Mouse (Mus musculus): ENCODE results near the gene Ranbp3l. TPM values are rescaled to one million over a fixed set of nuclear protein-coding genes. Genes with fewer than 3 reads are reported as not detected.

The Ranbp3l gene
- polyA plus RNA-seq, 1 experiment from 2014 or later: 0.28 TPM

DNA sequence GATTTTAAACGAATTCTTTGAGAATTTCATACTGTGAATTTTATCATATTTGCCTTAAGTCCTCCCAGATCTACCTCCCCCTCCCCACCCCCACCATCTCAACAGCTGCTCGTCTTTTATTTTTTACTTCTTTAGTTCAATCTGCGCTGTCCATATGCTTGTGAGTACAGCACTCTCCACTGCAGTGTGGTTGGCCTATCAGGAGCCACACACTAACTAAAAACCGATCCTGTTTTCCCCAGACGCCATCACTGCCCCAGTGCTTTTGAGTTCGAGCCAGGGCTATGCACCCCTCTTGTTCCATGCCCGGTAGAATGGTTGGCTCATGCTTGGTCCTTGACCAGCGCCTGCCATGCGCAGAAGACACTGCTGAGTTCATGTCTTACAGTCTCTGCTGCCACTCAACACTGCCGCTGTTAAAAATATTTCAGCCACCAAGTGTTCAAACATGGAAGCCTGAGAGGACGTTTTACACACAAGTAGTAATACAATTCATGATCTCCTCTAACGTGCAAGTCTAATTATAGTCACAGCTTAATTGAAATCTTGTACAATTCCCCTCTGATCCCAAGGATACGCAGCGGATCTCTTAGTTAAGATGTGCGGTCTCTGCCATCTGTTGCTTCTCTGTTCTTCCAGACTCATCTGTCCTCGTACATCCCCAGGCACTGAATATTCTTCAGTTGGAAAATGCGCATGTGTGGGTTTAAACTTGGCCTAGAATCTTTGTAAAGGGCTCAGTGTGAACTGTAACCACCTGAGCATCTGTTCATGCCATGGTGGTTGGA is 120.3 kb downstream of the Ranbp3l start:
- WGBS: 90% methylated on average over 17 of the region's 17 CpGs
- DNase-seq (ENCODE audit: low spot score): no peak
- H3K9me3 ChIP-seq: no peaks in the 10 kb centered on the region
- peak overlapping the region; percentile 47; the same call in 1 of the 2 replicates for H3K27ac ChIP-seq
- H3K4me1 ChIP-seq: peaks cover 28% of the 10 kb centered on the region
- no peak overlapping the region for H3K4me3 ChIP-seq
- no peaks in the 10 kb centered on the region for H3K27me3 ChIP-seq (ENCODE audit: insufficient read depth, poor library complexity, severe bottlenecking)
- H3K36me3 ChIP-seq: peaks cover 59% of the 10 kb centered on the region

DNA sequence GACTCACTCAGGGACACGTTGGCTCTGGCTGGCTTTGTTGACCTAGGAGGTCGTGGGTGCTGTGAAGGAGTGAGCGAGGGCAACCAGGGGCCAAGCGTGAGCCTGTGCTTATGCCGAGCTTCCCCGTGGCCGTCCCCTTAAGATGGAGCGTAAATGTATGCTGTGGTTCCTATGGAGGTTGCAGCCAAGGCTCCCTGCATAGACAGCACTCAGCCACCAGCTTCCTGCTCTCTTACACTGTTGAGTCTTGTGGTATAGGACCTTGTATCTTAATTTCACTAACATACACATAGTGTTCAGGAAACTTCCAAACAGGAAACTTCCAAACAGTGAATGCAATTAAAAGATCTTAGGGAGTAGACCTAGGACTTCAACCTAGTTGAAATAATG is 120.9 kb downstream of the Ranbp3l start:
- 88% methylated on average over 8 of the region's 8 CpGs for WGBS
- peaks cover 65% of the 10 kb centered on the region for H3K36me3 ChIP-seq
- no peaks in the 10 kb centered on the region for H3K27me3 ChIP-seq (ENCODE audit: insufficient read depth, poor library complexity, severe bottlenecking)
- no peak for DNase-seq (ENCODE audit: low spot score)
- H3K27ac ChIP-seq: 0 out of 2 replicates have a peak overlapping the region, but pooled peaks have one; percentile 47
- peaks cover 31% of the 10 kb centered on the region for H3K4me1 ChIP-seq
- H3K4me3 ChIP-seq: no peak overlapping the region
- H3K9me3 ChIP-seq: no peaks in the 10 kb centered on the region

DNA sequence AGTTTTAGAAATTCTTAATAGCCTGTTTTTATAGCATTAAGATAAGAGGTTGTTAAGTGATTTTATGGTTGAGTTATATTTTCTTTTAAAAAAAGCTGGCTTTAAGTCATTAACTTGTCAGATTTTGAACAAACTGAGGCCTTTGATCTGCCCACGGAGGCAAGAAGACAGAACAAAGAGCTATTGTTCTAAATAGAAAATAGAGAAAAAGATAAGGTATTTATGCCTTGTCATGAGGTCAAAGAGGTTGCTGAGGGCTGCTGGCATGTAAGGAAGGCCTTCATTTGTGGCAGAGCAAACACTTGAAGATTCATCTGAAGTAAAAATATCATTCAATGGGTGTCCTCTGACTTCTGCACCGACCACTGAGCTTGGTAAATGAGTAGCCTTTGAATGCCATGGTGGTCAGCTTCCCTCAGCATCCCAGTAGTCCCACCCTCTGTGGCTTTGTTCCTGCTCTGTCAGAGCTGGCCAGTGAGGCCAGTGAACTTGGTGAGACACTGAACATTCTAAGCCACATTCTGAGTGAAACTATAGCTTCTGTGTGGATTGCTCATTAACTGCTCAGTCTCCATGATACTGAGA is 121.5 kb downstream of the Ranbp3l start:
- Histone ChIP-seq H3K9me3 (no peaks in the 10 kb centered on the region), H3K27ac (no peak overlapping the region), H3K4me1 (peaks cover 36% of the 10 kb centered on the region), H3K4me3 (no peak overlapping the region), H3K27me3 (ENCODE audit: insufficient read depth, poor library complexity, severe bottlenecking) (no peaks in the 10 kb centered on the region), H3K36me3 (peaks cover 64% of the 10 kb centered on the region)
- 62% methylated on average over 2 of the region's 2 CpGs for WGBS
- DNase-seq (ENCODE audit: low spot score): no peak

DNA sequence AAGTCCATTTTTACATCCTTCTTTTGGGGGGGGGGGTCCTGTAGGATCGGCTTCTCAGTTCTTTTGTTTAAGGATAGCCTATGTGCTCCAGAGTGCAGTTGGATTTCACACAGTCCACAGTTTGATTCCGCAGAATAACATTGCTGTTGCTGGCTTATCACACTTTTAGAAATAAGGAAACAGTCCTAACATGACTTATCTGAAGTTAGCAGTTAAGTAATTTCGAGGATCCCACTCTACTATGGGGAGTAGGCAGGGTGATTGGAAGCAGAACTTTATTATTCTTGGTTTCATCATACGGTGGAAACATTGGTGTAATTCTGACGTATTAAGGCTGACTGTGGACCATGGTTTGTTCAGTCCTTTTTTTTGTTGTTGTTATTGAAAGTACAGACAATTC is 122.9 kb downstream of the Ranbp3l start:
- Histone ChIP-seq H3K9me3 (no peaks in the 10 kb centered on the region), H3K27ac (no peak overlapping the region), H3K4me3 (no peak overlapping the region), H3K36me3 (peaks cover 55% of the 10 kb centered on the region), H3K27me3 (ENCODE audit: insufficient read depth, poor library complexity, severe bottlenecking) (no peaks in the 10 kb centered on the region), H3K4me1 (peaks cover 42% of the 10 kb centered on the region)
- 83% methylated on average over 5 of the region's 5 CpGs for WGBS
- no peak for DNase-seq (ENCODE audit: low spot score)

DNA sequence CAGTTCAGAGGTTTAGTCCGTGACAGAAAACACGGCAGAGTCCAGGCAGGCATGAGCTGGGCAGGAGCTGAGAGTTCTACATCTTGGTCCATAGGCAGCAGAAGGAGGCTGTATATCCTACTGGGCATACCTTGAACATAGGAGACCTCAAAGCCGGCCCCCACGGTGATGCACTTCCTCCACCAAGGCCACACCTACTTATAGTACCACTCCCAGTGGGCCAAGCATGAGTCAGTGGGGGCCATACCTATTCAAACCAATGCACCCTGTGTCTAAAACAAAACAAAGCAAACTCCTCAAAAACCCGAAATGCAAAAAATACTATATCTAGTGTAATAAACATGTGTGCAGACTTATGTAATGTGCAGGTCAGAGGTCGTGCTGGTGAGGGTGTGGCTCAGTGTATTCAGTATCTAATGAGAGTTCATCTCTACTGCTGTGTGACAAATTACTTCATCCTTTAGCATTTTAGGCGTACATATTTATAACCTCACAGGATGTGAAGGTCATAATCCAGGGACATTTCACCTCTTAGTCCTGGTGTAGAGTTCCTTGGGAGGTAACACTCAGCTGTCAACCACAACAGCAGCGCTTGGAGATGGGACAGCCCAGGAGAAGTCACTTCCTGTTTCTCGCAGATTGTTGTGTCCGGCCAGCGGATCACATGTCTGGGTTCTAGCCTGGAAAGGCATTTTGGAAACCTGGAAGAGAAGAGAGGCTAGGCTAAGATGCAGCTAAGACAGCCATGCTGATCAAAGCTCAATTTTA is 126.0 kb downstream of the Ranbp3l start:
- H3K4me1 ChIP-seq: peaks cover 28% of the 10 kb centered on the region
- 66% methylated on average over 11 of the region's 11 CpGs for whole genome bisulfite sequencing
- peak overlapping the region; percentile 43; the same call in 1 of the 2 replicates for H3K27ac ChIP-seq
- DNase-seq (ENCODE audit: low spot score): no peak
- H3K27me3 ChIP-seq (ENCODE audit: insufficient read depth, poor library complexity, severe bottlenecking): no peaks in the 10 kb centered on the region
- peaks cover 60% of the 10 kb centered on the region for H3K36me3 ChIP-seq
- peak overlapping the region; percentile 31; the same call in 1 of the 2 replicates for H3K4me3 ChIP-seq
- no peaks in the 10 kb centered on the region for H3K9me3 ChIP-seq

DNA sequence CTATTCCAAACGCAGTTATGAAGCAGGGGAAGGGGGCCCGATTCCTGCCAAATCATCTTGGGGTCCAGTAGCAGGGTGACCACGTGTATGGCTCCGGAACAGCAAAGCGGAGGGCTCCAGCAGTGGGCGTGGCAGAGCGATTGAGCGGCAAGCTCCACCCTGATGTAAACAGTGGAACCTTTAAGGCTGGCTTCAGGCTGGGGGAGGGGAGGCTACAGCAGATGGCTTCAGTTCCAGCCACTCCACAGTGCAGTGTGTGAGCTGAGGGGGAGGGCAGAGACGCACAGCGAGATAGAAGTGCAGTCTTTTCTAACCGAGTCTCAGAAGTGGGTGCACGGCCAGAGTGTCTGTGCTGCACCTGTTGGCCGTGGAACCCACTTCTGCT is 126.6 kb downstream of the Ranbp3l start:
- Histone ChIP-seq H3K27ac (peak overlapping the region; percentile 43; the same call in 1 of the 2 replicates), H3K4me3 (peak overlapping the region; percentile 31; the same call in 1 of the 2 replicates), H3K9me3 (no peaks in the 10 kb centered on the region), H3K36me3 (peaks cover 64% of the 10 kb centered on the region), H3K27me3 (ENCODE audit: insufficient read depth, poor library complexity, severe bottlenecking) (no peaks in the 10 kb centered on the region), H3K4me1 (peaks cover 28% of the 10 kb centered on the region)
- peak; percentile 92 for DNase-seq (ENCODE audit: low spot score)
- 13% methylated on average over 13 of the region's 13 CpGs for WGBS

DNA sequence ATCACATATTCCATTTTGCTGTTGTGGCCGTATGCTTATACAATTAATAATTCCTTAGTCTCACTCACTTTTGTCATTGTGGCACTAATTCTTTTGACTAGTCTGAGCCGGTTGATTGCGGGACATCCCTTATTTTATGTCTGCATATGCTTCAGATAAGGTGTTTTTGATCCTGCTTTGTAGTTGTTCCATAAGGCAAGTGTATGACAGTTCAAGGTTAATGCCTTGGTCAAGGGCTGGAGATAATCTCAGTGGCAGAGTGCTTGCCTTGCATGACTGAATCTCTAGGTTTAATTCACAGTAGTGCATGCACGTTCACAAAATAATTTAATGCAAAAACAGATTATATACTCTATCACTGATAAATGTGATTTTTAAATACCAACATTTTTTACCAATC is 129.1 kb downstream of the Ranbp3l start:
- 80% methylated on average over 4 of the region's 4 CpGs for WGBS
- Histone ChIP-seq H3K27me3 (ENCODE audit: insufficient read depth, poor library complexity, severe bottlenecking) (no peaks in the 10 kb centered on the region), H3K27ac (no peak overlapping the region), H3K9me3 (no peaks in the 10 kb centered on the region), H3K4me3 (no peak overlapping the region), H3K36me3 (peaks cover 70% of the 10 kb centered on the region), H3K4me1 (peaks cover 28% of the 10 kb centered on the region)
- DNase-seq (ENCODE audit: low spot score): no peak

DNA sequence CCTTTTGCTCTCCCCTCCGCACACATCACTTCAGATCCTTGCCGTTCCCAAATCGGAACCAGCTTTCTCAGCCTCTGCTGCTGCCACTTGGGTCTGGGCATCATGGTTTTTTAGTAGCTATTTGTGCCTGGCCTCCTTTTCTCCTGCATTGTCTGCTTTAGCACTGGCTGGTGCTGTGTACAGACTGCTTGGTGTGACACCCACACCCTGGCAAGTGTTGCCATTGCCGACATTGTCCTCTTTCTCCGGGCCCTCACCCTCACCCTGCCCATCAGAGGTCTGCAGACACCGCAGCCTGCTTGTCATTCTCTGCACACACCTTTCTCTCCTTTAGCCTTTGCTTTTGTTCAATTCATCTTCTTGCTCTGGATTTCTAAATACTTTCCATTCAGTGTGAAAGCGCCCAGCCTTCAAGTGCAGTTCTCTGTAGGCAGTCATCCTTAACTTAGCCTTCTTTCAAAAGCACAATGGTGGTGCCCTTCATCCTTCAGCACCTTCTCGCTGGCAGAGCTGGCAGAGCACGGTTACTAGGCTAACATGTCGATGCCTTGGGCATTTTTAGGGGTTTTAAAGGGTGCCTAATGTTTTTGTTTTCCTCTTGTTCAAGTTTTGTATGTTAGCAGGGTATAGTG is 132.8 kb downstream of the Ranbp3l start:
- Histone ChIP-seq H3K4me1 (peaks cover 12% of the 10 kb centered on the region), H3K27ac (no peak overlapping the region), H3K4me3 (no peak overlapping the region), H3K27me3 (ENCODE audit: insufficient read depth, poor library complexity, severe bottlenecking) (no peaks in the 10 kb centered on the region), H3K9me3 (no peaks in the 10 kb centered on the region), H3K36me3 (peaks cover 85% of the 10 kb centered on the region)
- DNase-seq (ENCODE audit: low spot score): no peak
- WGBS: 94% methylated on average over 10 of the region's 10 CpGs

DNA sequence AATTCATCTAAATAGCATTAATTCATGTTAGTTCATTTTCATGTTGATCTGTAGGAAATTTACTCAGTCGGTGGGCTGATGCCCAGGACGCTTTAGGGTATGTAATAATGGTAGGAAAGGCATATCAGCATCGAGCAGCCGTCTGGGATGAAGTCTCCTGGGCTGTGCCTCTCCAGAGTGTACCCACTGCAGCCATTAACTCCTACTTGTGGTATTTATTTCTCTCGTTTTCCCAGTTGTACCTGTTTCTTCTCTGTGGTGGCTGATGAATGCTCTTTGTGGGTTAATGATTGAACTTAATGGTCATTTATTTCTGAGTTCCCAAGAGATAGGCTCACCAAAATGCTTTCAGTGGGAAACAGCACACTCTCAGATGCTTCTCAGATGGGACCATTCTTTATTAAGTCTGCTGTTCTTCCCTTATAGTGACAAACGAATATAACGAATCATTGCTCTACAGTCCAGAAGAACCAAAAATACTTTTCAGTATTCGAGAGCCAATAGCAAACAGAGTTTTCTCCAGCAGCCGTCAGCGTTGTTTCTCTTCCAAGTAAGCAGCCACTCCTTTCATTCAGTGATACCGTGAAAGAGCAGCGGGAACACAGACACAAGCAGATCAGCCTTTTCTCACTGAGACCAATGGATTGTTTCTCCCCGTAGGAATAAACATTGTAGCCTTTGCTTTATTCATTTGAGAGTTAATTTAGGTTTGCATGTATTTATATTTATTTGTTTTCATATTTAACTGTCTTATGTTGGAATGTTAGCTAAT is 138.7 kb downstream of the Ranbp3l start:
- Histone ChIP-seq H3K36me3 (peaks cover 79% of the 10 kb centered on the region), H3K27me3 (ENCODE audit: insufficient read depth, poor library complexity, severe bottlenecking) (no peaks in the 10 kb centered on the region), H3K27ac (no peak overlapping the region), H3K9me3 (no peaks in the 10 kb centered on the region), H3K4me3 (no peak overlapping the region), H3K4me1 (no peaks in the 10 kb centered on the region)
- WGBS: 87% methylated on average over 13 of the region's 13 CpGs
- no peak for DNase-seq (ENCODE audit: low spot score)

DNA sequence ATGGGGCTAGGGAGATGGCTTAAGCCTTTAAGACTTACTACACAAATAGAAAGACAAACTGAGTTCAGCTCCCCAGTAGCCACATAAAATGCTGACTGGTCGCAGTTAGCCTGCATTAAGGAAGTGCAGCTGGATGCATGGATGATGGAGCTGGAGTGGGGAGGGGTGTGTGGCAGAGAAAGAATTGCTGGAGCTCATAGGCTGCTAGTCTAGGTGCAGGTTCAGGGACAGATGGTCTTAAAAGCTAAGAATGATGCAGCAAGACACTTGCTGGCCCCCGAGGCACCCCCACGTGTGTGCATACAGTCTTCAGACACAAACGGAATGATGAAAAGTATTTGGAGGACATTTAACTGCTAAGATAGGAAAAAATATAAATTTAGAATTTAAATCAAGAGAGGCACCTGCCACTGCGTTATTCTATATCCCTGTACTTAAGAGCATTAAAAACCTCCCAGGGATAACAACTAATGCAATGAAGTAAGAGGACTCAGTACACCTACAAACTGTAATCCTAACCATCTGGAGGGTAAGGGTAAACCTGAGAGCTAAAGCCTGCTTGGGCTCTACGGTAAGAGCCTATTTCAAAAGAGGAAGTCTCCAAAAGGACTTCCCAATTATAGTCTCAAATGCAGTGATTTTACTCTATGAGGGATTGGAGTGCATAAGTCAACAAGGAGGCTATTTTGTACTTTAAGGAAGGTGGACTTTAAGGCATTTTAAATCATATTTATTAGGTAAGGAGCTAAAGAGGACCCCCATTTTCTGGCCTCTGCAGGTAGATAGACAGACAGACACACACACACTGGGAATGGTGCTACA is 143.0 kb downstream of the Ranbp3l start:
- Histone ChIP-seq H3K4me3 (no peak overlapping the region), H3K27ac (no peak overlapping the region), H3K4me1 (no peaks in the 10 kb centered on the region), H3K9me3 (no peaks in the 10 kb centered on the region), H3K27me3 (ENCODE audit: insufficient read depth, poor library complexity, severe bottlenecking) (no peaks in the 10 kb centered on the region), H3K36me3 (peaks cover 77% of the 10 kb centered on the region)
- no peak for DNase-seq (ENCODE audit: low spot score)
- WGBS: 89% methylated on average over 6 of the region's 6 CpGs

DNA sequence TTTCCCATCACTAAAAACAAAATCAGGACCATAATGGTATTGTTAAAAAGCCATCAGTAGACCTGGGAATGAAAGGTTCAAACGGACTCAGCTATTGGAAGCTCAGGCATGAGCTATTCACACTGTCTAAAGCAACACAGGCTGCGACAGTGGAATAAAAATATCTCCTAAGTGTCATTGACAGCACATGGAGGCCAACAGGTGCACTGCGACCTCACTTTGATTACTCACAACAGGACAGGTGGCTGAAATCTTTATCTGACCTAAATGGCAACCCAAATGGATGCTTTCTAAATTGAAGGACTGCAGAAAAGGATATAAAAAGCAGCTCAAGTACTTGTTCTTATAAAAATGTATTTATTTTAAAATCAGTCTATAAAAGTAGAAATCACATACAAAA is 143.9 kb downstream of the Ranbp3l start:
- Histone ChIP-seq H3K27ac (no peak overlapping the region), H3K9me3 (no peaks in the 10 kb centered on the region), H3K27me3 (ENCODE audit: insufficient read depth, poor library complexity, severe bottlenecking) (no peaks in the 10 kb centered on the region), H3K4me1 (no peaks in the 10 kb centered on the region), H3K36me3 (peaks cover 78% of the 10 kb centered on the region), H3K4me3 (no peak overlapping the region)
- WGBS: 80% methylated on average over 3 of the region's 3 CpGs
- no peak for DNase-seq (ENCODE audit: low spot score)
